Mouse (Mus musculus) gonadal fat pad, adult 2 months (tissue): Measurements from ENCODE around the gene Plcd1. TPM values are rescaled to one million over a fixed set of nuclear protein-coding genes. Genes with fewer than 3 reads are reported as not detected.

Experiments used
- DNase-seq: peaks from one replicate; pipeline ENCODE4 v3.0.0-alpha.2; 2012; ENCODE audit warnings: low read depth
- polyA plus RNA-seq: library from polyadenylated mRNA; depleted of rRNA; stranded (reverse); fragments of >200 nt; gene quantifications from 2 replicates; pipeline ENCODE4 v1.2.3, GENCODE M21; 2012; rRNA removed

Gene Plcd1
- 36.8 and 37.4 TPM in 2 replicates for polyA plus RNA-seq

DNA sequence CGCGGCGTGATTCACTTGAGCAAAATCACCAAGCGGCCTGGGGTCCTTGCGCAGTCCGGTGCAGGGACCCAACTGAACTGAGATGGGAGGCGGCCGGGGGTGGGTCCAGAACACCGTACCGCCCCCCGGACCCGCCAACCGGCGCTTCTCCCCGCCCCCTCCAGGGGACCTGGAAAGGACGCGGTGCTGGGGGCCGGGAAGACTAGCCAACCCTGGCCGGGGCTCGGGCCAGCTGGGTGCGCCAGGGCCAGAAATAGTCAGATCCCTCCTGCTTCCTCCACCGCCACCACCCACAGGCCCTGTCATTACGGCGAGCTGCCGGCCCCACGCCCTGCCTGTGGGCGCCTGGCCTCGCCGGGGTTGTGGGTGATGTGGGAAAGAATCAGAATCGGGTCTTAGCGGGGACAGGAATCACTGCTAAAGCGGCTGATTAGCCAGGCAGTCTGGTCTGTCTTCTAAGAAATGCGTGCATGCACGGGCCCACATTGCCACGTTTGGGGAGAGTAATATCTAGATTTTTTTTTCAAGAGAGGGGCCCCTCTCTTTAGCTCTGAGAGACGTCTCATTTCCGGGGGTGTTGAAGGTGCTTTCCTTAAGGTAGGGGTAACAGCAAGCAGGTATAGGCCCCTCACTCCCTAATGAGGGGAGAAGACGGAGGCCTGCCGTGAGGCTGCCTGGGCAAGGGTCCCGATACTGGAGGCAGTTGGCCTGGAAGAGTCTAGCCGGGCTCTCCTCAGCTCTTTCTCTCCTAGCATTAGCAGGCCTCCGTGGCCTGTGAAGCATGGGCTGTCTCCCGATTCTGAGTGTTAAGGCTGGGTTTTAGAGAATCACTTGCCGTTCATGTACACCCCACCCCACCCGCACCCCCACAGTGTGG lies at the start of gene Plcd1:
TSS of gene Plcd1 (minus strand) at position 84 of the 877 bp plus-strand sequence.
- DNase-seq = no peak

GRCm38 (mm10) chr9:119142066-119142465 lies 48.8 kb upstream of the Plcd1 start:
- DNase-seq = no peak

DNA sequence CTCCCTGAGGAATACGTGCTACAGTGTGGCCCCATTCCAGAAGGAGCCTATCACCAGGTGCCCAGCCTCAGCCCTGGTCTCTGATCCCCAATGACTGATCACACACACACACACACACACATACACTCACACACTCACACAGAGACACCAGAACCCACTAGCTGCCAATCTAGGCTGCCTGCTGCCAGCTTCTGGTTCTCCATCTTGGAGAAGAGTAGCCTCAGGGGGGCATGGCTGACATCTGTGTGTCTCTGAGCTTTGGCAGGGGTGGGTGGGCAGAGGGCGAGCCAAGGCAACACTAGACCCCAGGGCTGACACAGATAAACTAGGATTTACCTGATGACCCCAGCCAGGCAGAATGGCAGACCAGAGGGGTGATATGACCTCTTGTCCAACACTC lies 45.5 kb upstream of the Plcd1 start:
- DNase-seq = no peak

DNA sequence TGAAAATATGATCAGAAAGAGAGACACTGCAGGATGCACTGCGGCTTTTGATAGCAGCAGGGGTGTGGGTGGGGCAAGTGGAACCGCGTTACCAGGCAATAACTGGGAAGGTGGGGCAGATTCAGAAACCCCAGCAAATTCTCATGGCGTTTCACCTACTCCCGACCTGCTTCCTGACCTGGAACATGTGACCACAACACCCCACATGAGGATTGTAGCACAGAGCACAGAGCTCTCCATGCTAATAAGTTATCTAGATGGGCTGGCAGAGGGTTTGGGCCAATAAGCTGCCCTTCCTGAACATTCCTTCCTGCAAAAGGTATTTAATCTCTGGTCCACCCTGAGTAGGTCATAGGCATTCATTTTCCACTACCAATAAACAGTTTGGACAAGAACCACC lies 37.4 kb upstream of the Plcd1 start:
- no peak for DNase-seq

DNA sequence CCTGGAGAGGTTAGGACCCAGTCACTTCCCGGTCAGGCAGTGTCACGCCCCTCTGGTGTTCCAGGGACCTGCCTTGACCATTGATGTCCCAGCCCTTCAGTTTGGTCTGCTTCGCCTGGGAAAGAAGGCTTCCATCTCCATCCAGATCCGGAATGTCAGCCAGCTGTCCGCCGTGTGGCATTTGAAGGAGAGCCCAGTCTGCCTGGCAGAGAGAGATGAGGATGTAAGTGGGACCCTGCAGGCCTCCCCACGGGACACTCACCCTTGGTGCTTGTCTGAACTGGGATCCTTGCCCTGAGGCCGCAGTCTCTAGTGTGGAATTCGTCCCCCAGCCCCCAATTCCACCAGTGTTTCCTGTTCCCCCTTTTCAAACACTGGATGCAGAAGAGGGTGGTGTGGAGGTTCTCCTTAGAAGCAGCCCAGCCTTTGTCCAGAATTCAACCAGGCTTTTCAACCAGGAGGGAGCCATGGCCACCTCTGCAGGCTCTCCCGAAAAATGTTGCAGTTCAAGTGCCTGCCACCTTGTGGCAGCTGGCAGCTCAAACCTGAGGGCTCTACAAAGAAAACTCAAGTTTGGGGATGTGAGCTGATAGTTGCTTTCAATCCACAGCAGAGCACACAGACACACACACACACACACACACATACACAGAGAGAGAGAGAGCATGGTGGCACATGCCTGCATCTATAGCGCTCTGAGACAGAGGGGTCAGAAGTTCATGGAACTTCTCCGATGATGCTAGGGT lies 35.3 kb upstream of the Plcd1 start:
- no peak for DNase-seq

DNA sequence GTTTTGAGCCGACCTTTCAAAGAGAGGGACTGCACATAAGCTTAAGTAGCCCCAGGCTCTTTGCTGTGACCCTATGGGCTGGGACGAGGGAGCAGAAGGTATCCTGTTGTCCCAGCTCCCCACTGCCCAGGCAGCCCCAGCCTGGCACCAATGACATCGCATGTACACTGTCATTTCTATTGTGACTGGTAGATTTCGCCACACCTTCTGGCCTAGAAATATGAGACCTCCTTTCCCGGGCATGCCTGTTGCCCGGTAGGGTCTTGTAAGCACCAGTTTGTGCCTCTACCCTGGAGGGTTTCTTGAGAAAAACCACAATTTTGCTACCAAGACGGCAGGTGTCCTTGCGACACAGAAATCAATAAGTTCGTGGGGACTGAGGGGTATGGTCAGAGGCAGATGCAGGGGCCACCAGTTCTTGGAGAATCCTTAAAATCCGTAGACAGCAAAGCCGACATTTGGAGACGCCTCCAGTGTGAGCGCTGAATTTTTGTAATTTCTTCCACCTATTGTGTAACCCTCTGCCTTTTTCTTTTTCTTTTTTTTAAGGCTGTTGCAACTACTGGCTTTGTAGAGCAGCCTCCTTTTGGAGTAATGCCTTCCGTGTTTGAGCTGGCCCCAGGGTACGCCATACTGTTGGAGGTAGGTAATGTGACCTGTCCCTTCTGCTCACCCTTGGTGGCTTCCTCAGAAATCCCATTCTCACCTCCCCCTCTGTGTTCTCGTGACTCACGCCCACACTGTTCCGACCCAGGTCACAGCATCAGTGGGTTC lies 29.5 kb upstream of the Plcd1 start:
- peak; percentile 40 for DNase-seq

GRCm38 (mm10) chr9:119120168-119120560 lies 26.9 kb upstream of the Plcd1 start:
- no peak for DNase-seq

DNA sequence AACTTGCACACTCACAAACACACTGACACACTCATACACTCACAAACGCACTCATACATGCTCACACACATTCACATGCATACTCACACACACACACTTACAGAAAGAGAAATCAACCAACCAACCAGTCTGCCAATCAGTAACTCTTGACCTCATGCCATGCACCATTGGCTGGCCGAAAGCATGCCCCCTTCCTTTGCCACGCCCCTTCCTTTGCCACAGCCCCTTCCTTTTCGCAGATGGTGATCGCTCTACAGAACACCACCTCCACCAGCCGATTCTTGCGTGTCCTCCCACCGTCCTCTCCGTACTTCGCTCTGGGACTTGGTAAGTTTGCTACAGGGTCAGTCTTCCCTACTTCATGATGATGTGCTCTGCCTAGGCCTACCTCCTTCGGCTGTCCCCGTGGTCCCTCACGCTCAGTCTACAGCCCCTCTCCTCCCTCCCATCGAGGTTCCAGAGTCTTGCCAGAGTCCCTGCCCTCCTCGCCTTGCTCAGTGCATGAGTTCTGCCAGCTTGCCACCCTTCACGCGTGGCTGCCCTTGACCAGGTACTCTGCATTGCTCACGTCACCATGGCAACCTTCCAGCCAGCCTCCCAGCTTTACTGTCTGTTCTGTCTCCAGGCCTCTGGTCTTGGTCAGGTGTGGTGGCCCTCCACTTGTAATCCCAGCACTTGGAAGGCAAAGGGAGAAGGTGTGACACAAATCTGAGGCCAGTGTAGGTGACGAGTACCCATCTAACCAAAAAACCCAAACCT lies 26.3 kb upstream of the Plcd1 start:
- no peak for DNase-seq

DNA sequence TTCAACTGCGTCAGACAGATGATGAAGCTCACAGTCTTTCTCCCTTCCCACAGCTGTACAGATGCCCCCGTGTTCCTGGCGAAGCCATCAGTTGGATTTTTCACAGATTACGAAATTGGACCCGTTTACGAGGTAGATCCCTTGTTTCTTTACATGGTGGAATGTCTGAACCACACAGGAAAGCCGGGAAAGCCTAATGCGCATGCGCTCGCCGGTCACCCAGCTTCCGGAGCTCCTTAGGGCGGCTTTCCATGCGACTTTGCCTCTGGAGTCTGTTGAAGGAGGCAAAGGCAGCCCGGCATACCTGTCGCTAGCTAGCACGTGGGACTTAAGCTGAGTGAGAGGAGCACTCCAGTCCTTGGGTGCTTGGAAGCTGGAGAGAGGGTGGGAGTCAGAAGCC lies 21.6 kb upstream of the Plcd1 start:
- no peak for DNase-seq

- DNase-seq = no peak
Measured at GRCm38 (mm10) chr9:119110640-119111039, 17.3 kb upstream of the Plcd1 start.

DNA sequence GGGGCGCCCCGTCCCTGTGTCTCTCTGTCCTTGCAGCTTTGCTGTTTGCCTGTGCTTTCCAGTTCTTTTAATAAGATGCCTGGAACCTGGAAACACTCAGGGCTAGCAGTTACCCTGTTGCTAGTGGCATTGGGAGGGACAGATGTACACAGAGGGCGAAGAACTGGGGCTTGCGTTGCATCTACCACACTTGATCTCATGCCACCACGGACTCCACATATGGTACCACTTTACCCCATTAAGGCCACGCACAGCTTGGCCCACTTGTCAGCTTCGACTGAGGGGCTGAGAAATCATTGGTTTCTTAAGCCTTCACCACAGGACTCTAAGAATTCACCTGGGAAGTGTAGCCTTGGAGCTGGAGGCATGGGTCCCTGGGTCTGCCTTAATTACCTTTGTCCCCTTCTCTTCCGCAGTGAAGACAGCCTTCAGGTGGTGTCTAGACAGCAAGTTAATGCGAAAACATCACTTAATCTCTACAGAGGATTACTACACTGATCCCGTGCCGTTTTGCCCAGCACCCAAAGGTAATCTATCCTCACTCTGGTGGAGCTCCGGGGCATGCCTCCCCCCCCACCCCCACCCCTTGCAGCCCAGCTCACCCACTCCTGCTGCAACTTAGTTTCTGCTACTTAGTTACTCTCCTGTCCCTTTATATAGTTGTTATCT lies 16.5 kb upstream of the Plcd1 start:
- DNase-seq = no peak

DNA sequence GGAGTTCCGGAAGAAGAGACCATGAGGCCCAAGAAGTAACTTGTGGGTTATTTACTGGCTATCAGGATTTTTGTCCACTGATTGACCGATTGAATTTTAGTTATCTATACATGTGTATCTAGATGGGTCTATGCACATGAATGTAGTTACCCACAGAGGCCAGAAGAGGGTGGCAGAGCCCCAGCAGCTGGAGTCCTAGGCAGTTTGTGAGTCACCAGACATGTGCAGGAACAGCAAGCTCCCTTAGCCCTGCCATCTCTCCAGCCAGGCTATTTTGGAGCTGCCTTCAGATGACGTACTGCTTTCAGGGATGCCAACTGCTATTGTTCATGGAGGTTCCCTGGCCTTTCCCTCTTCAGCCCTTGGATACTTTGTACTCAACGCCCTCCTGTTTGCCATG lies 14.3 kb upstream of the Plcd1 start:
- DNase-seq = no peak

GRCm38 (mm10) chr9:119102783-119103113 lies 9.4 kb upstream of the Plcd1 start:
- no peak for DNase-seq

DNA sequence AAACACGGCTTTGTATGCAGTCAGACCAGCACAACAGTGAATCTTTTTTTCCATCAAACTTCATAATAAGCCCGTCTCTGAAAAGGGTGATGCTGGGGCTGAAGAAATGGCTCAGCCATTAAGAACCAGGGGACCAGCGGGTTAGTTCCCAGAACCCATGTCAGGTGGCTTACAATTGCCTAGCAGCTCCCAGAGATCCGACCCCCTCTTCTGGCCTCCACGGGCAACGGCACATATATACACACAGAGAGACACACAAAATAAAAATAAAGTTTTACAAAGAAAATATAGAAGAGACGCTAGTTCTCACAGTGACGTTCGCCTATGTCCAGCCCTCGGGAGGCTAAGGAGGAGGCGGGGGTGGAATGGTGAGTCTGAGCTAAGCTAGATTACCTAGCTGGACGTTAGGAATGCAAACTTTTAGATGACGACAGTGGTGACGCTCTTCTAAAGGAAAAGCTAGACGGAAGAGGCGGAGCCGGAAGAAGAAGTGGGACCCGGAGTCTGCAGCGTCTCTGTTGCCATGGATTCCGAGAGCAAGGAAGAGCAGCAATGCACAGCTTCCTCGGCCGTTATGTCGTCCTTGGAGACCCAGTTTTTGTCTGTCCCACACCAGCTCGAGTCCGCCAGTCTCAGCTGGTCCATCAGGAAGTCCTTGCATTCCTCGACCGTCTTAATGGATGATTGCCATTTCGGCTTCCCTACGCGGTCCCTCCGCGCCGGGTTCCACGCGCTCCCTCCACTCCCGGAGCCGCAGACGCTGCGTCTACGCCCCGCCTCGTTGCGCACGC lies 8.9 kb upstream of the Plcd1 start, which contains the start of gene Dlec1:
TSS of gene Dlec1 (plus strand) at position 487 of the 791 bp plus-strand sequence.
- DNase-seq = no peak

DNA sequence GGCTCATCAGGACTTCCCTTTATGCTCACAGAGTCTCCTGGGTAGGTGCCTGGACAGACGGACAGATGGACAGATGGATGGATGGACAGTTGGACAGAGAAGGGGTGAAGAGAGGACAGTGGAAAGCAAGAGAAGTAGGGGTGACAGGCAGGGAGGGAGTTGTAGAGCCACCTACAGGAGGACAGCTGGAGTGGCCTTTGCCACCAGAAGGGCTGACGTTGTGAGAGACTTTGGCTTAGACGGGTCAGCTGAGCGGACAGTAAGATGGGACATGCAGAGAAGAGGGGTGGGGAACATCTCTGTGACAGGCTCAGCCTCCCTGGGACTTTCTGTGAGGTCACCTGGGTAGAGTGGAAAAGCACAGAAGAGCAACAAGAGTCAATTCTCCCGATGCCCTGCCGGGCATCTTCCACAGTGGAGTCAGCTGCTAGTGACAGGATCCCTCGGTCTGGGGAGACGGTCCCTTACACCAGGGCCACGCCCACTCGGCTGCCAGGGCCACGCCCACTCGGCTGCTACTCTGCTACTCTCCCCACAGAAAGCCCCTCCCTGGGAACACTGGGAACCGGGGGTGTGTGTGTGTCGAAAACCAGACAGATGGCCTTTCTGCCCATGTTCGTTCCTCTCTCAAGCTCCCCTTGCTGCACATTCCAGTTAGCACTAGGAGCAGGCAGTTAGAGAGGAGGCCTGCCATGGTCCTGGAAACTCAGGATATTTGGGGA lies 7.0 kb upstream of the Plcd1 start:
- DNase-seq = no peak

DNA sequence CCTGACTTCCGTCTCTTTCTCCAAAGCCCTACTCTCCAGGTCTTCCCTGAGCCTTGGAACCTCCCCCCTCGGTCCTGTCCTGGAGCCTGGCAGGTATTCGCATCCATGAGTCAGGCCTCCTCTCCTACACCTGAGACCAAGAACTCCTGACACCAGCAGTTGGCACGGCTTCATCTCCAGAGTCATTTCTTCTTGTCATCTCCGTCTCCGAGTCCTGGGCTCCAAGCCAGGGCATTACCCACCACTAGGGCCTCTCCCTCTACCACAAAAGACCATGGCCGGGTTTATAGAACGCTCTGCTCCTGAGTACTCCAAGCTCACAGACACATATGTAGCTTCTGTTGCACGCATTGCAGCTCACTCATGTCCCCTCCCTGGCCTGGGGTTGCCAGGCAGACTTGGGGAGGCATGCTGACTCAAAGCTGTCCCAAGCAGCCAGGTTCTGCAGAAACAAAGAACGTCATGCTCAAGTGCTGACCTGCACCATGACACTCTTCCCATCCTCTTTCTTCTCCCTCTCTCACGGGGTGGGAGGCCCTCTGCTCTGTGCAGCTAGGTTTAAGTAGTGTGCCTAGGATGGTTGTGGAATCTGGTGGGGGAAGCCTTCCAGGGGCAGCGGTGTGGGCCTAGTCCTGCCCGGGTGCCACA lies 1.3 kb upstream of the Plcd1 start:
- no peak for DNase-seq

DNA sequence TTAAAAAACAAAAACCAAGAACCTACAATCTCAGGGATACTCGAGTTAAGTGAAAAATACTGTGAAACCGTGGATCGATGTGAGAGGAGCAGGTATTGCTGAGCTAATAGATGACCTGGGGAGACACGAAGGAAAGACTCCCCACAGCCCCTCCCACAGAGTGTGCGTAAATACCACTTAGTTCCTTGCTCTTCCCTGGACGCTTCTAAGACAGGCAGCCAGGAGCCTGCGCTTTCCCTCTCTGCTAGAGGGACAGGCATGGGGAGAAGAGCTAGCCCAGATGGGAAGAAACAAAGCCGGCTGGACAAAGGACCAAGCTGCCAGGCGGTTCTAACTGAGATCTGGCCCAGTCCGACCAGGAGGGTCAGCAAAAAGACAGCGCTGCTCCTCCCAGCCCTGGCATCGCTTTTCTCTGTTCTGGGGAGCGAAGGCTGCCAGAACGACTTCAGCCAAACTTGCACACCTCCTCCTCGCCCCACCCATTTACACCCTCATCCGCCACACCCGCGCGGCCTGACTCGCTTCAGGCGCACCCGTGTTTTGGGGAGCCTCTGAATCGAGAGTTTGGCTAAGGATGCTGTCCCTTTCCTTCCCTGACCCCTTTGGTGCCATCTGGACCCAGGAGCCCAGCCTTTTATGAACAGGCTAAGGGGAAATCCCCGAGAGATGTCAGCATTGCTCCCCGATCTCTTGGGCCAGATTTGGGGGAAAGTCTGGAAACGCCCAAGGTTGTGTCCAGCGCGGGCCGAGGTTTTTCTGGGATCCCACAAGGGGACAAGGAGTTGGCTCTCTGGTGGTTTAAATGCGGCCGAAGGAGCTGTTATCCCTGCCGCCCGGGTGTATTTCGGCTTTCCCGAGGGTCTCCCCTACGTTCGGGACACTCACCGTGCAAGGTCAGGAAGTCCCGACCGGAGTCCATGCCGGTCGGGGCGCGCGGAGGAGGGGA lies 556 bp downstream of the Plcd1 start:
- no peak for DNase-seq
